Mouse (Mus musculus) ovary, postnatal 10 days (tissue): ENCODE results near the gene Shroom4.

ENCODE experiments used
- DNase-seq: peaks from one replicate; pipeline ENCODE4 v3.0.0; 2022; ENCODE audit warnings: low spot score

The Shroom4 gene

GRCm38 (mm10) chrX:6495456-6495855, 95.8 kb downstream of the Shroom4 start:
- no peak for DNase-seq

DNA sequence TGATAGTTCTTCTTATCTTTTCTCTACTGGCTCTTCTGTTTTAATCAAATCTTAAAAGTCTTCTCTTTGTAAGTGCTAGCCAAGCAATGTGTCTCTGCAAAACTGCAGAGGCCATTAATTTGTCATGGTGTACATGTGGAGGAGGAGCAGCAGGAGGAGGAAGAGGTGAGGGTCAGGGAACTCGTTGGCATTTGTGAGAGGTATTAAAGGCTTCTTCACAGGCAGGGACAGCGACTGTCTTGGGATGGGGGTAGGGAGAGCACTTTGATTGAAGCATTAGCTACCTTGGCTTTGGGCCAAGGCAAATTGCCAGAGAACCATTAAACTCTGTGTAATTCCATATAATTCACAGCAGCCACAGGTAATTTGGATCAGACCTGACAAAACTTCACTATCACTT, 96.7 kb downstream of the Shroom4 start:
- no peak for DNase-seq

- no peak for DNase-seq
These were observed 102.2 kb downstream of the Shroom4 start for GRCm38 (mm10) chrX:6501850-6502249.

GRCm38 (mm10) chrX:6517217-6517616, 117.6 kb downstream of the Shroom4 start:
- DNase-seq, result no peak

DNA sequence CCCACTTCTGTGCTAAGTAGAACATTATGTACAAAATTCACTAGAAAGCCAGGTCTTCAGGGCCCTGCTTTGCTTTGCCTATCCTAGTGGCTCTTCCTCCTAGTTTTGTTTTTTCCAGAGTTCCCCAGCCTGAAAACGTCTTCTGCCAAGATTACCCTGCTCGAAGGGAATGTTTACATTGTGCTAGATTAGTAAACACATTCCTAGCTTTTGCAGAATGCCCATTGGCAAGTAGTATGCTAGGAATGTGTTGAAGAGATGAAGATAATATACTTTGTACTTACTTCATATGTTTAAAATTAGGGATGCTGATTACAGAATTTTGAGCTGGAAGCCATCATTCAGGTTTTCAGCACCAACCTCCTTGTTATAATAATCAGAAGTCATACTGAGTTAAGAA, 118.8 kb downstream of the Shroom4 start:
- no peak for DNase-seq

- DNase-seq, result no peak
These were observed 123.3 kb downstream of the Shroom4 start for GRCm38 (mm10) chrX:6522935-6523334.

DNA sequence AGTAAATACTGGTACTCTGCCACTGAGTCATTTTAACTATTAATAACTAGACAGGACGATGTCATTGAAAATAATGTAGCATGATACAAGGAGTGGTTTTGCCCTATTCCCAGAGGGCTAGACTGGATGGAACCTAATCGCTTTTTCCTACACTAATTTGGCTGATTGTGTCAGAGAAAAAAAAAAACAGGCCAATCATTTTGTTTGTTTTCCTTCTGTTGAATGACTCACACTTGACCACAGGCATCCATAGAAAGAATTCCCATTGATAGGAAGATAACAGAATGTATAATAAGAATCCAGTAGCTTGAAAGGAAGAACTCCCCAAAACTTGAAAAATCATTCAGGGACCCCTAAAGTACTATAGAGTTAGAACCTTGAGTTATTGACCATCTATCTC, 137.0 kb downstream of the Shroom4 start:
- DNase-seq, result no peak

GRCm38 (mm10) chrX:6537689-6538088, 138.0 kb downstream of the Shroom4 start:
- no peak for DNase-seq

- DNase-seq, result no peak
These were observed 165.4 kb downstream of the Shroom4 start for GRCm38 (mm10) chrX:6565066-6565465.

GRCm38 (mm10) chrX:6574511-6574910, 174.9 kb downstream of the Shroom4 start:
- DNase-seq, result no peak

DNA sequence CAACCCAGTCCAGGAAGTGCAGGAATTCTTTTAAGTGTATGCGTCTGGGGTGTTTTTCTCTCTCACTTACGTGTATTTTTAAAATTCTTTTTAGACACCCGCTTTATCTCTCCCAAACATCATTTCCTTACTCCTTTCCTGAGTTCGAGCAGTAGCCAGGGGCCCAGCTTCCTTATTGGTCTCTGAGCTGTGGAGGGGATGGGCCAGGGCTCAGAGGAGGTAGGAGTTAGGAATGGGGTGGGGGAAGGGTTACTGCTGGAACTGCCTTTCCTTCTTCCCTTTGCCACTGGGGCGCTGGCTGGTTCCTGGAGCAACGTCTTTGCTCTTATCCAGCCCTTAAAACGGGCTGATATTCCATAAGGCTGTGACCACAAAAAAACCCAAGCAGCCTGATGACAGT, 177.3 kb downstream of the Shroom4 start:
- DNase-seq, result no peak

GRCm38 (mm10) chrX:6580671-6581070, 181.0 kb downstream of the Shroom4 start:
- DNase-seq, result no peak

DNA sequence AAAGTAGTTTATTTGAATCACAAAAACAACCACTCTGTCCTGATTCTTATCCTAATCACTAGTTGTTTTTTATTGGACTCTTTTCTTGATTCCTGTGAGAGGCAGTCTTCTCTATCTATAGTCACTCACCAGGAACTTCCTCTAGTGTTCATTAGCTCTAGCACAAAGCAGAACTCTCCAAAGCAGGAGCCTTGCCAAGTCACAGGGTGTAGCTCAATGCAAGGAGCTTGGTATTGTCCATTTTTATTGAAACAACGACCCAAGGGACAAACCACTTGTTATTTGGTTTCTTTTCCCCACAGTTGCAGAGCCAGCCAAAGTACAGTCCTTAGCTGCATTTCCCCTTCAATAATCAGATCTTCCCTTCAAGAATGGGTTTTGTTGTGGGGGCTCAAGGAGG, 181.5 kb downstream of the Shroom4 start:
- no peak for DNase-seq

DNA sequence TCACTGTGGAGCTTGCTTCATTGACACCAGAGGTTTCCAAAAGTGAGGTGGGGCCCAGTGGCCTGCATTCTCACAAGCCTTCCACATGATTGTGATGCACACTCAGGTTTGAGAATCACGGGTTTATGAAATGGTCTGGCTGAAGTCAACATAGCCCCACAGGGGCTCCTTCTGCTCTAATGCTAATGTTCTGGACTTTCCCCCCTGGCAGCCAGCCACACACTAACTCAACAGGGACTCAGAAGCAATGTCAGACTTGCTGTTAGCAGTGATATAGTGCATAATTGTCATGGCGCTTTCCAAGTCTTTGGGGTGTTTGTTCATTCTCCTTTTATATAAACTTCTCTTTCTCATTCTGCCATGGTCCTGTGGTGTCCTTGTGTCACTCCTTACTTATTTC, 183.0 kb downstream of the Shroom4 start:
- DNase-seq, result no peak

- DNase-seq, result no peak
These were observed 194.5 kb downstream of the Shroom4 start for GRCm38 (mm10) chrX:6594183-6594582.

DNA sequence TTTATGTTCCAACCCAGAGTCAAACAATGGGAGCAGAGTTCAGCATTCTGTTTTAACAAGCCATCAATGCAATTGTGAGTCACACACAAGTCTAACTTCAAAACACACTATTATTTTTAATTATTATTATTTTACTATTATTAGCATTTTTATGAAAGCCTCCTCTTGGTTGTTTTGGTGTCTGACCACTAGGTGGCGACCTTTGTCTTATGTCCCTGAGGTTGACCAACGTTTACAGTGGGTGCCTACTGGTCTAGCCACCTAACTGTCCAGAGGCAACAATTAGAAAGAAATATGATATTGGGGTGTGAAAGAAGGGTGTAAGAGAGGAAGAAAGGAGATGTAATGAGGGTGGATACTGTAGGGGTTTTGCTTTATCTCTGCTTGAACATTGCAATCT, 254.4 kb downstream of the Shroom4 start:
- DNase-seq, result no peak

DNA sequence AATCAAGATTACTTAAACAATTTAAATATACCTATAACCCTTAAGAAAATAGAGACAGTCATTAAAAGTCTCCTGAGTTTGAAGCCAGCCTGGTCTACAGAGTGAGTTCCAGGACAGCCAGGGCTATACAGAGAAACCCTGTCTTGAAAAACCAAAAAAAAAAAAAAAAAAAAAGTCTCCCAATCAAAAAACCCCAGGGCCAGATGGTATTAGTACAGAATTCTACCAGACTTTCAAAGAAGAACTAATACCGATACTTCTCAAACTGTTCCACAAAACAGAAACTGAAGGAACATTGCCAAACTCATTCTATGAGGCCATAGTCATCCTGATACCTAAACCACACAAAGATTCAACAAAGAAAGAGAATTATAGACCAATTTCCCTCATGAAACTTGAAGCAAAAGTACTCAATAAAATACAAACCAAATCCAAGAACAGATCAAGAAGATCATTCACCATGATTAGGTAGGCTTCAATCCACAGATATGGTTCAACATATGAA, 259.2 kb downstream of the Shroom4 start:
- DNase-seq, result no peak
